Mouse (Mus musculus) liver, embryonic 12.5 days (tissue): ENCODE measurements around the gene Acaca. TPM values are rescaled to one million over a fixed set of nuclear protein-coding genes. Genes with fewer than 3 reads are reported as not detected.
A peak's percentile ranks its signal among the peaks of the same experiment; 100 is the strongest.

Source experiments
- ATAC-seq: fragments of 200-750 bp; cut with Nextera tagmentation; 2 replicates; pipeline ENCODE4 v1.8.0; 2017; ENCODE audit warnings: moderate number of reproducible peaks, mild to moderate bottlenecking, moderate library complexity
- H3K27ac ChIP-seq: fragments of 300-500 bp; sonication (generic); 2 replicates; pipeline ENCODE4 v1.5.1; 2016; ENCODE audit warnings: mild to moderate bottlenecking
- H3K27me3 ChIP-seq: fragments of 300-500 bp; sonication (generic); replicated peaks from 2 replicates; pipeline ENCODE4 v1.6.1; 2016; ENCODE audit warnings: mild to moderate bottlenecking, moderate library complexity
- H3K36me3 ChIP-seq: fragments of 300-500 bp; sonication (generic); 2 replicates; pipeline ENCODE4 v1.6.1; 2016; ENCODE audit warnings: mild to moderate bottlenecking, moderate library complexity
- H3K4me1 ChIP-seq: fragments of 300-500 bp; sonication (generic); 2 replicates; pipeline ENCODE4 v1.6.1; 2016
- H3K4me2 ChIP-seq: fragments of 300-500 bp; sonication (generic); 2 replicates; pipeline ENCODE4 v1.6.1; 2016; ENCODE audit warnings: mild to moderate bottlenecking, moderate library complexity
- H3K4me3 ChIP-seq: fragments of 300-500 bp; sonication (generic); 2 replicates; pipeline ENCODE4 v1.5.1; 2016; ENCODE audit warnings: mild to moderate bottlenecking, moderate library complexity
- H3K9ac ChIP-seq: fragments of 300-500 bp; sonication (generic); 2 replicates; pipeline ENCODE4 v1.6.1; 2016; ENCODE audit warnings: mild to moderate bottlenecking, moderate library complexity
- H3K9me3 ChIP-seq: fragments of 300-500 bp; sonication (generic); replicated peaks from 2 replicates; pipeline ENCODE4 v1.6.1; 2016; ENCODE audit warnings: mild to moderate bottlenecking, moderate library complexity
- WGBS: fragments of 180-500 bp; shearing (Covaris S2); methylation state at CpG from one replicate; pipeline ENCODE4 v1.1.7; 2016; ENCODE audit not compliant: insufficient replicate concordance; 5-methylcytosine and 5-hydroxymethylcytosine counted together
- polyA plus RNA-seq: library from polyadenylated mRNA; unstranded; fragments of >200 nt; fragmentation: Nextera tagmentation; extraction: Ambion mirVana; gene quantifications from 2 replicates; pipeline ENCODE4 v1.2.1, GENCODE M21; 2016

Gene Acaca
- polyA plus RNA-seq, 1 experiment from 2014 or later = 11.8 TPM

DNA sequence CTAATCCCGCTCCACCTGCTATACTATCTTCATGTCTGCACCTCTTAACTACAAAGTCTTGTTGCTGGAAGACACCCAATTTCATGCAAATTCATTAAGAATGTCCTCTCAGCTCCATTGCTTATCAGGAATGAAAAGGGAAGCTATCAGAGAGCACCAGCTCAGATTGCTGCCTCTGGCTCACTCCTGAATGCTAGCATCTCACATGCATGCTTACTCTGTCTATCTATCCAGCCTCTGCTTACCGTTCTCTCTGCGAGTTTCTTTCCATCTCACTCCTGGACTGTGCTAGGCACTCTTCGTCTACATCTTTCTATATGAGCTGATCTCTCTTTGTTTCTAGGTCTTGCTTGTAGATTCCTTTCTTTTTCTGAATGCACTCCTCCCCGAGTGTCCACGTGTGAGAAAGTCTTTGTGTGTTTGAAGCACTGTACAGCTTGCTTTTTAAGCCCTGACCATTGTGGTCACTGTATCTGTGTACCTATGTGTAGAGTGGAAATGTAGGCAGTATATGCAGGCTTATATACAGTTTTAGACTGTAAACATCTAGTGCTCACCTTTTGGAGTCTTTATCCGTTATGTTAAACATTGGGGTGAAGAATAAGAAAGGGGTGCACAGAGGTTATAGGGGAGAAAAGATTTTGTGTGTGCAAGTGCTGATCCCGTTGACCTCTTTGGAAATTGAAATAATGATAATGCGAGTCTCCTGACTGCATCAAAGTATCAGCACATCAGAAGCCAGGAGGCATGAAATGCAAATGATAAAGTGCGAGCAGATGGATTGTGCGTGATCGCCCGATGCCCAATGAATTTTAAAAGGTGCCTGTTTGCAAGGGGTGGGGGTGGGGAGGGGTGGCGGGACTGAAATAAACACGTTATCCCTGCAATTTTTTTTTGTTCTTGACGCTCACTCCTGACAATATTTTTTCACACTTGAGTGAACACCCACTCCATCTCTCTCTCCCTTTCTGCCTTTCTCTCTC, 219.7 kb downstream of the Acaca start:
- Histone ChIP-seq H3K9me3 (no peaks in the 10 kb centered on the region), H3K9ac (no peak overlapping the region), H3K36me3 (peaks cover 17% of the 10 kb centered on the region), H3K4me3 (no peak overlapping the region), H3K27me3 (no peaks in the 10 kb centered on the region), H3K4me1 (peaks cover 42% of the 10 kb centered on the region), H3K4me2 (no peak overlapping the region), H3K27ac (no peak overlapping the region)
- no peak for ATAC-seq
- 70% methylated on average over 16 of the region's 16 CpGs for WGBS

DNA sequence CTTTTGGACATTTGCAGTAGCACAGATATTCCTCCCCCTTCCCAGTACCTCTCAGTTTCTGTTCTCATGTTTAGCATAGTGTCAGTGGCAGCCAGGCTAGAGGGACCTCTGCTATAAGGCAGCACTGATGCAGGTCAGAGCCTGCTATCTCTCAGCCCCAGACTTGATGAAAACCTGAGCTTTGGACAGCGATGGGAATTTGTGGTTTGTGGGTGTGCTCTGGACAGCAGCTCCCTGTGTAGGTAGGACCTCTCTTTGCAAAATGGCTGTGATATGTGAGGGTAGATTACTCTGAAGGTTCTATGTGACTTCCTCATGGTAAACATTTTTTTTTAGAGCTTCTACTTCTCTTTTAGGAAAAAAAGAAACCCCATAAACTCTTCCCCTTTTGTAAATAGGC, 221.7 kb downstream of the Acaca start:
- peak; percentile 84 for ATAC-seq
- Histone ChIP-seq H3K9me3 (no peaks in the 10 kb centered on the region), H3K27ac (no peak overlapping the region; the same call in 1 of the 2 replicates), H3K4me2 (no peak overlapping the region; the same call in 1 of the 2 replicates), H3K4me3 (no peak overlapping the region), H3K9ac (no peak overlapping the region), H3K36me3 (peaks cover 12% of the 10 kb centered on the region), H3K4me1 (peaks cover 32% of the 10 kb centered on the region), H3K27me3 (no peaks in the 10 kb centered on the region)
- 13% methylated on average over 1 of the region's 1 CpGs for WGBS

DNA sequence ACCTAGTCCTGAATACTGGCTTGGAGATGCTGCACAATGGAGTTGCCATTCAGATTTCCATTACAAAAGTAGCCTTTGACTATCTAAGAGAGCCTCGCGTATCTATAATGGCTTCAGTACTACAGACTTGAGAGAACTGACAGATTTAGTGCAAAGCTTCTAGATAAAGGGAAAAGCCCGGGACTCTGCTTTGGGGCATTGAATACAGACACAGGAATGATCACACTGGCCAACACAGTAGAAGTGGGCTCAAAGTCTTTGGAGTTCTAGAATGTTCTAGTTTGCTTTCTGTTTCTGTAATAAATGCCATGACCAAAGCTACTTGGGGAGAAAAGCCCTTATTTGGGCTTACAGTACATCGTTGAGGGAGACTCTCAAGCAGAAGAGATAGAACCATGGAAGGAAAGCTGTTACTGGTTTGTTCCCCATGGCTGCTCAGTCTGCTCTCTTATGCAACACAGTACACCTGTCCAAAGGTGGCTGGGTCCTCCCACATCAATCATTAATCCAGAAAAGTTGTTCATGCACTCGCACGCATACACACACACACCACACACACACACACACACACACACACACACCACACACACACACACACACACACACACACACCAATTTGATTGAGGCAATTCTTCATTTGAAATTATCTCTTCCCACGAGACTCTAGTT, 223.7 kb downstream of the Acaca start:
- Histone ChIP-seq H3K36me3 (0 out of 2 replicates have a peak, but pooled peaks cover 8% of the 10 kb centered on the region), H3K4me2 (no peak overlapping the region), H3K4me3 (no peak overlapping the region), H3K4me1 (peaks cover 32% of the 10 kb centered on the region), H3K27ac (no peak overlapping the region), H3K27me3 (no peaks in the 10 kb centered on the region), H3K9me3 (no peaks in the 10 kb centered on the region), H3K9ac (no peak overlapping the region)
- 82% methylated on average over 7 of the region's 7 CpGs for WGBS
- ATAC-seq = no peak

DNA sequence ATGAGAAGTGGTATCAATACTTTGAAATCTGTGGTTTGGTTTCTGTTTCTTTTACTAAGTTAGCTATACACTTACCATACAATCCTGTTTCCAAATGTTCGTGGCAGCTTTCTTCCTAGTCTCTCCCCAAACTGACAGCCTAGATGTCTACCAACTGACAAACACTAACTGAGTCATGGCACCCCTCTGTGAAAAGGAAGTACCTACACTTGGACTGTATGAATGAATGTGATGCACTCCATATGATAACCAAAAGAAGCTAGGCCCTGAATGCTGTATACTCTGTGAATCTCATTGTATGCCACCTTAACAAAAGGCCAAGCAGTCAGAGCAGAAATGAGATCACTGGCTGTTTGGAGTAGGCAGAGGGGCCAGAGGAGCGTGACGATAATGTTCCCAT, 227.8 kb downstream of the Acaca start:
- ATAC-seq = no peak
- H3K27ac ChIP-seq = no peak overlapping the region
- WGBS = 74% methylated on average over 3 of the region's 3 CpGs
- H3K27me3 ChIP-seq = no peaks in the 10 kb centered on the region
- no peaks in the 10 kb centered on the region for H3K9me3 ChIP-seq
- H3K36me3 ChIP-seq = 0 out of 2 replicates have a peak, but pooled peaks cover 3% of the 10 kb centered on the region
- no peaks in the 10 kb centered on the region for H3K4me1 ChIP-seq
- H3K4me2 ChIP-seq = no peak overlapping the region
- no peak overlapping the region for H3K4me3 ChIP-seq
- no peak overlapping the region for H3K9ac ChIP-seq

- ATAC-seq = no peak
- Histone ChIP-seq H3K9ac (no peak overlapping the region), H3K4me2 (no peak overlapping the region), H3K27ac (no peak overlapping the region), H3K4me1 (no peaks in the 10 kb centered on the region), H3K4me3 (no peak overlapping the region), H3K9me3 (no peaks in the 10 kb centered on the region), H3K27me3 (no peaks in the 10 kb centered on the region), H3K36me3 (0 out of 2 replicates have a peak, but pooled peaks cover 3% of the 10 kb centered on the region)
- 63% methylated on average over 2 of the region's 2 CpGs for WGBS
Observed at GRCm38 (mm10) chr11:84357771-84358170, 228.3 kb downstream of the Acaca start.

DNA sequence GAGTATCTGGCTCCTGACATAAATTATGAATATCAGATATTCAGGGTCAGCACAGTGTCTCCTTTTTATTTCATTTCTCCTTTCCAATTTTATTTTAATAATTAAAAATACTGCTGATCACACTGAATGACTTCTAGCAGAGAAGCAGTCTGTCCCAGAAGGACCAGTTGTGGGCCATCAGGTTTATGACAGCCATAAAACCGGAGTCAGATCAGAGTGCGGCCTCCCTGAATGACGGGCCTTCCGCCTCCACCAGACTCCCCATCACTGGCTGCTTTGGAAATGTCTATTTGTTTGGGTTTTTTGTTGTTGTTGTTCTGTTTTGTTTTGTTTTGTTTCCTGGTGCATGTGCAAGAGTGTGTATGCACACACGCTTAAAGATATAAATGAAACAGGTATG, 232.1 kb downstream of the Acaca start:
- WGBS = 87% methylated on average over 5 of the region's 5 CpGs
- no peak overlapping the region for H3K4me2 ChIP-seq
- no peak for ATAC-seq

GRCm38 (mm10) chr11:84362633-84363243, 233.3 kb downstream of the Acaca start:
- Histone ChIP-seq H3K27me3 (no peaks in the 10 kb centered on the region), H3K4me2 (no peak overlapping the region), H3K4me3 (no peak overlapping the region), H3K9me3 (no peaks in the 10 kb centered on the region), H3K4me1 (no peaks in the 10 kb centered on the region), H3K27ac (no peak overlapping the region), H3K36me3 (peaks cover 25% of the 10 kb centered on the region; the same call in 1 of the 2 replicates), H3K9ac (no peak overlapping the region)
- no peak for ATAC-seq
- 73% methylated on average over 6 of the region's 6 CpGs for WGBS

More for the DNA sequence above, 232.1 kb downstream of the Acaca start:
- H3K27me3 ChIP-seq = no peaks in the 10 kb centered on the region
- H3K36me3 ChIP-seq = peaks cover 23% of the 10 kb centered on the region; the same call in 1 of the 2 replicates
- no peaks in the 10 kb centered on the region for H3K9me3 ChIP-seq
- H3K4me1 ChIP-seq = no peaks in the 10 kb centered on the region
- no peak overlapping the region for H3K27ac ChIP-seq
- no peak overlapping the region for H3K9ac ChIP-seq
- no peak overlapping the region for H3K4me3 ChIP-seq

DNA sequence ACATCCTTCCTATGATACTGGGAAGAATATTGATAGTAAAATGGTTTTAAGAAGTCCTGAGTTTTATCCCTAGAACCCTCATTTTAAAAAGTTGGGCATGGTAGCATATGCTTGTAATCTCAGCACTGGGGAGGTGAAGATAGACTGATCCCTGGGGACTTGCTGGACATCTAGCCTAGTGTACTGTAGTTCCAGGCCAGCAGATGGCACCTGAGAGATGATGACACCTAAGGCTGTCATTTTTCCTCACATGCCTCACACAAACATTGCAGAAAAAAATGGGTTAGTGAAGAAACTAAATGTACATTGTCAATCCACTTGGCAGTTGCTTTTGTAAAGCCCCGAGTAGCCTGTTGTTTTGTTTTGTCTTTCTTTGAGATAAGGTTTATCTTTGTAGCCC, 235.8 kb downstream of the Acaca start:
- H3K36me3 ChIP-seq = peaks cover 32% of the 10 kb centered on the region; the same call in 1 of the 2 replicates
- ATAC-seq = no peak
- no peaks in the 10 kb centered on the region for H3K9me3 ChIP-seq
- no peak overlapping the region for H3K4me3 ChIP-seq
- no peak overlapping the region for H3K27ac ChIP-seq
- no peak overlapping the region for H3K4me2 ChIP-seq
- 24% methylated on average over 1 of the region's 1 CpGs for WGBS
- H3K27me3 ChIP-seq = no peaks in the 10 kb centered on the region
- H3K4me1 ChIP-seq = no peaks in the 10 kb centered on the region
- no peak overlapping the region for H3K9ac ChIP-seq

GRCm38 (mm10) chr11:84368902-84369301, 239.4 kb downstream of the Acaca start:
- Histone ChIP-seq H3K4me3 (no peak overlapping the region), H3K27me3 (no peaks in the 10 kb centered on the region), H3K4me2 (no peak overlapping the region), H3K36me3 (peaks cover 58% of the 10 kb centered on the region), H3K27ac (no peak overlapping the region), H3K9me3 (no peaks in the 10 kb centered on the region), H3K9ac (no peak overlapping the region), H3K4me1 (no peaks in the 10 kb centered on the region)
- ATAC-seq = no peak
- WGBS = 60% methylated on average over 2 of the region's 2 CpGs

DNA sequence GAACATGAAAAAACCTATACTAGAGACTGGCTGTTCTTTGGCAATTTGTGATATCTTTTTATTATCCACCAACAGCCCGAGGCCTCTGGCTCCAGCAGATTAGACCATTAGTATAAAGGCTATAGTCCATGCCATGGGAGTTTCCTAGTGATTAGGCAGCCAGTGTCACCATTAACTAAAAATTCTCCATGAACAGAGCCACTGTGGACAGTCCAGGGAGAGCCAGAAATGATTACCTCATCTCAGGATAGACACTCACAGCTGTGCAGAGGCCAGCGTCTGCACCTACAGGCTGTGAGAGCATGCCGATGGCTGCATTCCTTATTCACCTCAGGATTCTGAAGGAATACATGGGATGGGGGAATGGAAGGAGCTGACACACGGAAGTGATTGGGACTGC, 243.7 kb downstream of the Acaca start:
- H3K4me2 ChIP-seq = no peak overlapping the region
- no peak for ATAC-seq
- no peaks in the 10 kb centered on the region for H3K9me3 ChIP-seq
- H3K27ac ChIP-seq = no peak overlapping the region
- H3K4me1 ChIP-seq = no peaks in the 10 kb centered on the region
- H3K4me3 ChIP-seq = no peak overlapping the region
- H3K9ac ChIP-seq = no peak overlapping the region
- no peaks in the 10 kb centered on the region for H3K27me3 ChIP-seq
- 85% methylated on average over 4 of the region's 4 CpGs for WGBS
- H3K36me3 ChIP-seq = peaks cover 44% of the 10 kb centered on the region

- Histone ChIP-seq H3K36me3 (peaks cover 35% of the 10 kb centered on the region), H3K4me2 (no peak overlapping the region), H3K9me3 (no peaks in the 10 kb centered on the region), H3K4me1 (no peaks in the 10 kb centered on the region), H3K27me3 (no peaks in the 10 kb centered on the region), H3K4me3 (no peak overlapping the region), H3K27ac (no peak overlapping the region), H3K9ac (no peak overlapping the region)
- ATAC-seq = no peak
- 75% methylated on average over 3 of the region's 3 CpGs for WGBS
Observed at GRCm38 (mm10) chr11:84375951-84376496, 246.6 kb downstream of the Acaca start.
